Mouse (Mus musculus): ENCODE measurements around the gene Lbhd2.

Gene Lbhd2

DNA sequence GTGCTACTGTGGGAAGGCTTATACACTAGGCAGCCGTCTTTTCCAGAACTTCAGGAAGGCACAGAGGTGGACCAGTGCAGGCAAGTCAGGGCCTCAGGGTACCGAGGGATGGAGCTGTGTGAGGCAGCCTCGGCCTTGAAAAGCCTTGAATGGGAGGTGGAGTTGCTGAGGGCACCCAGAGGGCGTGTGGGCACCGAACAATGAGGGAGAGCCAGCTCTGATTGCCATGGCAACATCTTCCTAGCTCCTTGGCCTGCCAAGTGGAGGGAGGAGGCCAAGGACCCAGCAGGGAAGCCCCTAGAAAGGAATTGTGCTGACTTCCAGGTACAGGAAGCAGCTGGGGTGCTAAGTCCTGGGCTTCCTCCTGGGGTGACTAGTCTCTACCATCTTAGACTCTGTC lies 3.0 kb downstream of the Lbhd2 start:
- no peak for DNase-seq (ENCODE audit: low spot score in 2 of 2)

DNA sequence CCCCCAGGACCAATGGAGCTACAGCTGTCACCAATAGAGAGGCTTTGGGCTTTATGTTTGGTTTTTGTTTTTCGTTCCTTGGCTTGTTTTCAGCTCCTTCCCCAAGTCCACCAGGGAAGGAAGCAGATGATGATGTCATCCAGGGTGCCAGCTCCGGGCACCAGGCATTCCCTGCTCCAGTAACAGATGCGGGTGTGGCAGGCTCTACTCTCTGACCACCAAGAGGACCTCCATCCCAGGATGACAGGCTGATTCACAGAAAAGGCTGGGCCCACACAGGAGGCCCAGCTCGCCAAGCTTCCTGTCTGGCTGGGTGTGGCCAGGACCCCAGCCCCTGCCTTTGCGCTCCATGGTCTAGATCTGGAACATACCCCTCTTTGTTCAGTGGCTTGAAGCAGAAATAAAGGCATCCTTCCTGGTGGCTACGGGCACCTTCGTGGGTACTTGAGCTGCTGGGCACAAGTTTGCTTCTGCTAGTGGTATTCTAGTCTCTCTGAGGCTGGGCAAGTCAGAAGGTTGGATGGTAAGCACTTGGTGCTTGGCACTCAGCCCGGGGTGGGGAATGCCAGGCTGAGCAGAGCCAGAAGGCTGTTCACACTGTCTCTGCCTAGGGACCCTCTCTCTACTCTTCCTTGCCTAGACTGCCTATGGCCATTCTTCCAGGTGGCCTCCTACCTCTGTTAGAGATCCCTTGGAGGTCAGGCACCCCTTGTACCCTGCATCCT lies 5.2 kb downstream of the Lbhd2 start:
- no peak for DNase-seq (ENCODE audit: low spot score in 2 of 2)

DNA sequence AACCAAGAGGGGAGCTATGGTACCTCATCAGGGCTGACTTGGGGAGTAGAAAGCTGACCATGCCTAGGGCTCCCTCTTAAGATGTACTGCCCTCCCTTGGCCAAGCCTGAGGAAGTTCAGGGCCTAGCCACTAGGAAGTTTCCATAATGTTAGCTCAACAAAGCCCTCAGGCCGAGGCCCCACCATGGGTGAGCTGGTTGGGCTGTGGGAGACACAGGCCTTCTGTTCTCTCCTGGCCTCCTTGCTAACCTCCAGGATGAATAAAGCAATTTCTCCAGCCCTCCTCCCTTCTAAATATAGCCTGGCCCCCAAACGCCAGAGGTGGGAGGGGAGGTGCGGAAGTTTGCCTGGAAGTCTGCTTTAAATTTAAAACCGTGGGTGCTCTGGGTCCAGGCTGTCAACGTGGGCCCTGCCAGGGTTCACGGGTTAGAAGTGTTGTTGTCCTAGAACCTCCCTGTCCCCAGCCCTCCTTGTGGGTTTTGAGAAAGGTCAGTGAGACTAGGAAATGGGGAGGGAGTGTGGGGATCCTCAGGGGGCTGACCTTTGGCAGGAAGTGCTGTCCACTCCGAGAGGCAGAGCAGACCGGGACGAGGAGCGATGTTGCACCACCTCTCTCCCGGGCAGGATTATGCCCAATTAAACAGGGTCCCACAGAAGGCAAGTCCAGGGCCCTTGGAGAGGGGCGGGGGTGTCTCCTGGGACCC lies 6.1 kb downstream of the Lbhd2 start:
- DNase-seq (ENCODE audit: low spot score in 2 of 2): no peak

DNA sequence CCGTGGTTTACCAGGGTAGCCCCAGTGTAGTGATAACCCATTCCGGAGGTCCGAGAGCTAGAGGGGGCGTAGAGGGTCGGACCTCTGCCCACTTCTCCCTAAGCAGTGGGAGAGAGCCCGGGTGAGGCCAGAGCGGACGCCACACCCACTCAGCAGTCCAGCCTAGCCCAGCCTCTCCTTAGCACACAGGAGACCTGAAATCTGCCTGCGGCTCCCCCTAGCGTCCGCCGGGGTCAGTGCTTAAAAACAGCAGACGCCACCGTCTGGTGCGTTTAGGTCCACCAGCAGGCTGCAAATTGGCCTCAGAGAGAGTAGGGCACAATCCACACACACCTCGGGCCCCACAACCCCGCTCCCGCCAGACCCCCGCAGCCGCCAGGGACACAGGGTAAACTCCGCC lies 6.7 kb downstream of the Lbhd2 start:
- peak; percentile 41 to 81 for DNase-seq (ENCODE audit: low spot score in 2 of 2)

DNA sequence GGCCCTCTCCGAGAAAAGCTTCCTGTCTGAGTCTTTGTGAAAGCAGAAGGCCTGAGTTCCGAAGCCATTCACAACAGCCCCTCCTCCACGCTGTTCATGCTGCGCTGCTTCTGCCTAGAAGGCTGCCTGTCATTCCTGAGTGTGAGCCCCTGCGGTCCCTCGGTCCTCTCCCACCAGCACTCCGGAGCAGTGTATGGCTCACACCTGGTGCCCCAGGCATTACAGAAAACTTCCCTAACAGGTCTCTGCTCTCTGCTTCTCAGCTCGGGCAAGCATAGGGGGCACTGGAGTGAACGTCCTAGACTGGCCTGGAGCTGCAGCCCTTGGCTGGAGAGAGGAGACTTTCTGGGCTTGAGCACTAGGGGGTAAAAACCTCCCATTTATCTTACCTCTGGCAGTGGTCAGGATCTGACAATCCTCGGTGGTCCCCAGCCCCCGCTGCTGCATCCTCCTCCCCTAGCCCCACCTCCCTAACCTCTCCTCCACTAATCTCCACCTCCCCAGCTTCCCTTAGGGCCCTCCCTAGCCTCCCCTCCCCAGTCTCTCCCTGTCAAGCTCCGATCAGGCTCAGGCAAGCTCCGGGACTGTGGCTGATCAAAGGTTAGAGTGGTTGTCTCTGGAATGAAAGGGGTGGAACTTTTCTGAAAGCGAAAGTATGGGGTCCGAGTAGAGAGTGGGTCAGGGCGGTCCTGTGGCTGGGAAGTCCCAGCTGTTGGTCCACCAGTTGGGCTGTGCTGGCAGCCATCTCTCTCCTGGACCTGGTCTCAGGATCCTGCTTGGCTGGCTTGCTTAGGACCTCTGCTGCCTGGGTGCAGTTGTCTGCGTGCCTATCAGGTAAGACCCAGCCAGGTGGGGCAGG lies 10.5 kb downstream of the Lbhd2 start, which contains the start of gene Exoc3l4:
Gene Exoc3l4 (plus strand): TSS at position 97 of the 859 bp plus-strand sequence.
- DNase-seq (ENCODE audit: low spot score in 2 of 2): no peak

DNA sequence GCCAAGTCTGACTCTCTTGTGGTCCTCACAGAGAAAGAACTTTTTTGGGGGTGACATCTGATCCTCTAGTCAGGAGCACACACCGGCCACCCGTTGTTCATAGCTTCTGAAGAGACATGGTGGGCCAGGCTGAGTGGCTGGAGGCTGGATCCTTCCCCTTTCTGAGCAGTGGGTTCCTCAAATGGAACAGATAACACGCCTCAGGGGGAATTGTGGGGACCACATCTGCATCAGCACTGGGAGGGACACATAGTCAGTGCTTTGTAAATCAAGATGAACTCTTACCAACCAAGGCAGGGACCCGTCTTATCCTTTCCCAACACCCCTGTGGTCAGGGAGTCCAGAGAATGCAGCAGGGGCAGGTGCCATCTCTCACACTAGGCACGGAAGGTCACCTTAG lies 13.3 kb downstream of the Lbhd2 start:
- DNase-seq (ENCODE audit: low spot score in 2 of 2): no peak

DNA sequence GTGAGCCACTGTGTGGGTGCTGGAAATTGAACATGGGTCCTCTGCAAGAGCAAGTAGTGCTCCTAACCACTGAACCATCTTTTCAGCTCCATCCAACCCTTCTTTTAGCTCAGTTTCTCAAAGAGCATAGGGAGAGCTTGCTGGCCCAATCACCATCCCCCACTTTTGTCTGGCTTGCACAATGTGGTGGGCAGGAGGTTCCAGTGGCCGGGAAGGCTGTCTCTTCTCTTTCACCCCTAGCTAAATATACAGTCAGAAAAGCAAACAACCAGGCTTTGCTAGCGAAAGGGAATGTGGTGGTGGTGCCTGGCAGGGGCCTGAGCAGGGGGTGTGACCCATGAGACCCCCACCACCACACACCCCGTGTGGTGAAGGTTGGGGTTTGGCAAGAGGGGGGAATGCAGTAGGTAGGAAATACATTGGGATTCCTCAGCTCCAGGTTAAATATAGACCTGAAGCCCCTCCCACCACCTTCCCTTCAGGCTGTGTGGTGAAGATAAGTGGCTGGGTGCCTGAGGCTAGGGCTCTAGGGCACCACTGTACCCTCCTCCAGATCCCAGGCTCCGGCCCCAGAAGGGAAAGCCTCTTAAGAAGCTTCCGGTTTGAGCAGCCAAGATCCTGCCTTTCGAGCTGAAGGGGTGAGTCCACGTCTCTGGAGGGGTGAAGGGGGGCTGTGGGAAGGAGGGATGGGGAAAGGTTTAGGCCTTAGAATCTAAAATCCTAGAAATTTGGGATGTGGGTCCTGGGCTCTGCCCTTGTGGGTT lies 14.5 kb downstream of the Lbhd2 start:
- no peak for DNase-seq (ENCODE audit: low spot score in 2 of 2)

DNA sequence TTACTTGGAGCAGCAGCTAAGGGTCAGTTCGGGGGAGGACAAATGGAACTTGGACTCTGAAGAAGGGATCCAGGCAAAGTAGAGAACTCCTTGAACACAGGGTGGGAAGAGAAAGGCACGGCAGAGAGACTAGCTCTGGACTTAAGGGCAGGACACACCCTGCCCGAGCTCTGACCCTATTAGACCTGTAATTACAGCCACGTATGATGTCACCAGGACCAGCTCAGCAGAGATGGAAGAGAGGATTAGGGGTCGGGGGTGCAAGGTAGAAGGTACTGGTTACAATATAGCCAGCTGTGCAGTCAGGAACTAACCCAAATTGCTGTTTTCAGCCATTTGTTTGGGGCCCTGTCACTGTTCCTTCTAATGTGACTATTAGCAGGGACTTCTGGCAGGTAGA lies 16.2 kb downstream of the Lbhd2 start:
- DNase-seq (ENCODE audit: low spot score in 2 of 2): no peak

DNA sequence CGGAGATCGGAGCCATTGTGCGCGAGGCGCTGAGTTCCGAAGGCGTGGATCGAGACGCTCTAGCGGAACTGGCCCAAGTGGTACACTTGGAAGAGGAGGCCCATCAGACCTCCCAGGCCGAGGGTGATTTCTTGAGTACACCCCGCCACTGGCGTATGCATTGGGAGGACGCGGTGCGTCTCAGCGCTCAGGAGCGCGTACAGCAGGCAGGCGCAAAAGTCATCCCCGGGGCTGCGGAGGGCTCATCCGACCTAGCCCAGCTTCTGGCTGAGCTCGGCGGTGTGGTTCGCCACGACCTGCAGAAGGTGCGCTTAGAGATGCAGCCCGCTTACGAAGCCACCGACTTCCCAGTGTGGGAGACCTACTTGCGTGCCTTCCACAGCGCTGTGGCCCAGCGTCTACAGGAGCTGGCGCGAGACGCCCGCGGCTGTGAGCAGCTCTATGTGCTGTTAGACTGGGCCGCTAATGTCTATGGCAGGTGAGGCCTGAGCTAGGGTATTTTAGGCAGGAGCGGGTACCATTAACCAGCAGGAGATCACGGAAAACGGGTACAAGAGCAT lies 17.0 kb downstream of the Lbhd2 start:
- no peak for DNase-seq (ENCODE audit: low spot score in 2 of 2)

DNA sequence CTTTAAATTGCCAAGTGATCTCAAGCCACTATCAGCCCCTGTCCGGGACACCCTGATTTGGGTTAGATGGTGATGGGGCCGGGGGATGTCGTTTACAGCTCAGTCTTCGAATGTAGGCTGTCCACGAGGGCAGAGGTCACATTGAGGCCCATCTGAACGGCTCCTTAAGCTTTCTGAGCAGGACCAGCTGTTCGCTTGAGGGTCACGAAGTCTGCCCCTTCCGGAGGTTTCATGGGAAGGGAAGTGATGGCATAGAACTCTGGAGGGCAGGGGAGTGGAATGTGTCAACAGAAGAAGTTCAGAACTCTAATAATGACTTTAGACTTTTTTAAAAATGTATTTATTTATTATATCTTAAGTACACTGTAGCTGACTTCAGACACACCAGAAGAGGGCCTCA lies 17.9 kb downstream of the Lbhd2 start:
- DNase-seq (ENCODE audit: low spot score in 2 of 2): no peak

DNA sequence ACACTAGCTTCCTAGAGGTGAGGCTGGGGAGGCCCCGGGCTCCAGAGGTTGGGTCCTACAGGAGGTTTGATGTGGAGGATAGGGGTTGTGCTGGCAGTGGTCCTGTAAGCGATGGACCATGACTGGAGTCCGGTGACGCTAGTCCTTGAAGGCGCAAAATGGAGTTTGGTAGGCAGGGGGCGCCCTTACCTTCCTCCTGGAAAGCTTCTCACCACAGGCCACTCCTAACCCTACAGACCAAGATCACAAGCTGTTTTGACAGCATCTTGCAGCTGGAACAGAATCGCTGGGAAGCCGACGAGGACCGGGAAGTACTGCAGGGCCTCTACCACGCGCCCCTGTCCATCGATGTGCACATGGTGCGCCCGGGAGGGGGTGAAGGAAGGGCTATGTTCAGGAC lies 18.6 kb downstream of the Lbhd2 start:
- peak; percentile 24 to 67 for DNase-seq (ENCODE audit: low spot score in 2 of 2)

DNA sequence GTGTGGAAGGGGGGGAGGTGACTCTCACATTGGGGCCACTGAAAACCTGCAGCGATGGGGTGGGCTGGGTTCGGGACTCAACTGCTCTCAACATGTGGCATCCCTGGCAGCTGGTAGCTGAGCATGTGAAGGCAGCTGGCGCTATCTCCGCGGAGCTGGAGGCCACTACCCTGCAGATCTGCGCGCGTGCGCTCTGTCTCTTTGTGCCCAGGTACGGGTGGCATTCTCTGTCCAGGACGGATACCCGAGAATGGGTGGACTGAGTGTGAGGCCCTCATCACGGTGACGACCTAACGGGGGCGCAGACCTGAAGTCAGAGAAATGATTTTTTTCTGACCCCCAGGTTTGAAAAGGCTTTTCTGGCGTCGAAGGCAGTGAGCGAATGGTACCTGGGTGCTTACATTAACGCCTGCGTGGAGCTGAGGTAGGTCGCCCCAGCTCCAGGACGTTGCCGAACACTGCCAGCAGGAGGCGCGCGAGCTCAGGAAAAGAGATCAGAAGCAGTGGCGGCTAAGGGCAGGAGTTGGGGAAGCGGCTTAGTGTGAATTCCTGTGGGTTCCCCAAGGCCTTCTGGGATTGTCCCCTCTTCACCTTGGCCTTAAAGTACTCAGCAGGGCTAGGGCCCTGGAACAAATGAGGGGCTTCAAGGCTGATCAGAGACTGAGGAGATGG lies 19.3 kb downstream of the Lbhd2 start:
- peak; percentile 74 to 94 for DNase-seq (ENCODE audit: low spot score in 2 of 2)

DNA sequence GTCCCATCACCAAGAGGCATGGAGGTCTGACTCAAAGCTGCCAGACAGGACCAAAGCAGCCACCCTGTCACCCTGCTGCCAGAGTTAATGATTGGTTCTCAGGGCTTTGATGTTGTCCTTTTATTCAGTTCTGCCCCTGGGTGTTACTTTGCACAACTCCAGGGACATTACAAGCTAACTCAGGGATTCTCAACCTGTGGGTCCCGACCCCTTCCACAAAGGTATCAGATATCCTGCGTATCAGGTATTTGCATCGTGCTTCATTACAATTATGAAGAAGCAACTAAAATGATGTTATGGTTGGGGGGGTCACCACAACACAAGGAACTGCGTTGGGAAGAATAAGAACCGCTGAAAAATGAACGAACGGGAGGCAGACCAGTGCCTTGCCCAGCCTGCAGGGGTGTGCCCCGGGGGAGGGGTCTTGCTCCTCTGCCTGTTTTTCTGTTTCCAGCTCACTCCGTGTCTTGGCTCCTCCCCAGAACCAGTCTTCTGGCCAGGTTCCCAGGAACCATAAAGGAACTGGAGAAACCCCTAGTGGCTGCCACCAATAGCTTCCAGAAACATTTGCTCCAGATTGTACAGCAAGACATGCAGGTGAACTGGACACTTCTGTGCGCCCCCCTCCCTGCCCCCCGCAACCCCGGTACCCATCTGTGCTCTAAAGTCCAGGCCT lies 21.0 kb downstream of the Lbhd2 start:
- no peak for DNase-seq (ENCODE audit: low spot score in 2 of 2)

DNA sequence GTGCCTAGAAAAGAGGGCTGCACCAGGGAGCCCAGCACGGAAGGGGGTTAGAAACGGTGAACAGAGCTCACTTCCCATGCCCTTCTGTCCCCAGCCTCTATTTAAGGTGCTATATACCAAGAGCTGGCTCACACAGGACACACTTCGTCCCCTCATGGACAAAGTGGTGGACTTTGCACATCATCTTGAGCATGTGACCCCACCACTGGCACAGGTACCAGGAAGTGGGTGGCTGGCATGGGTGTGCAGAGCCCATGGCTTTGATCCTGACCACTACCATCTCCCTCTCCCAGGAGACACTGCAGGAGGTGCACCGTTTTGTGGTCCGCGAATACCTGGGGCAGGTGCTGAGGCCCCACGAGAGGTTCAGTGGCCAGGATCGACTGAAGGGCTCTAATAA lies 21.8 kb downstream of the Lbhd2 start:
- DNase-seq (ENCODE audit: low spot score in 2 of 2): no peak

DNA sequence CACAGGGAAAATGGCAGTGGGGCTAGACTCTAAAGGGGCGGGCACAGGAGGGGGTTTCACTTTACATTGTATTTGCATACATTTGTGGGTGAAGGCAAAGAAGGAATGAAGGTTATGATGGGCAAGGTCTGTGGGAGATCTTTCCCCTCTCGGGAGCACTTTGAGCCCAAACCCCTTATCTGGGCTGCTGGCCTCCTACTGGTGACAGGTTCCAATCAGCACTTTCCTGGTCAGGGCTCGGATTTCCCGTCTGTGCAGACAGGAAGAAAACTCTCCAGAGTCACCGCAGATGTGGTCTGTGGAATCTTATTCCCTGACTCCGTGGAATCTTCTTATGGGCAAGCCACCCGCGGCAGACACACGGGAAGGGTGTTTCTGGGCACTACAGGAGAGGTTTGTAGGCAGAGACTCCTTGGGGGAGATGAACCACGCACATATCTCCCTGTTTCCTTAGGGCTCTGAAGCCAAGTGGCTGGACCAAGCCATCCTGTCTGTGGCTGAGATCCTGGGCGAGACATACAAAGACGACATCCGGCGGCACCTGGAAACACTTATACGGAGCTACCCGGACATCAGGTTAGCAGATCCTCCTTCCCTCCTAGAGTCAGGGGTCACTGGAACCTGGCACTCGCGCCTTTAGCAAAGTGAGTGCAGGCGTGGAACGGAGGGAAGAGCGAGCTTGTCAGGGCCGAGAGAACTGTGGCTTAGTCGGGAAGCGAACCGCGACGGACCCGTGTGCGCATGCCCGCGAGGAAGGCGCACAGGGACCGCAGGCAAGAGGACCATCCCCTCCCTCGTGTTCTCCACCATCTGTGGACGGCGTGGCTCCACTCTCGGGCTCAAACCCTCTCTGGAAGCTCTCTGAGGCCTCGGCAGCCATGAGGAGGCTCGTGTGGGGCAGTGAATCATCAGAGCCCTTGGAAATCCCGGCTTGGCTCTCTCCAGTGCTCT lies 22.6 kb downstream of the Lbhd2 start:
- no peak for DNase-seq (ENCODE audit: low spot score in 2 of 2)

DNA sequence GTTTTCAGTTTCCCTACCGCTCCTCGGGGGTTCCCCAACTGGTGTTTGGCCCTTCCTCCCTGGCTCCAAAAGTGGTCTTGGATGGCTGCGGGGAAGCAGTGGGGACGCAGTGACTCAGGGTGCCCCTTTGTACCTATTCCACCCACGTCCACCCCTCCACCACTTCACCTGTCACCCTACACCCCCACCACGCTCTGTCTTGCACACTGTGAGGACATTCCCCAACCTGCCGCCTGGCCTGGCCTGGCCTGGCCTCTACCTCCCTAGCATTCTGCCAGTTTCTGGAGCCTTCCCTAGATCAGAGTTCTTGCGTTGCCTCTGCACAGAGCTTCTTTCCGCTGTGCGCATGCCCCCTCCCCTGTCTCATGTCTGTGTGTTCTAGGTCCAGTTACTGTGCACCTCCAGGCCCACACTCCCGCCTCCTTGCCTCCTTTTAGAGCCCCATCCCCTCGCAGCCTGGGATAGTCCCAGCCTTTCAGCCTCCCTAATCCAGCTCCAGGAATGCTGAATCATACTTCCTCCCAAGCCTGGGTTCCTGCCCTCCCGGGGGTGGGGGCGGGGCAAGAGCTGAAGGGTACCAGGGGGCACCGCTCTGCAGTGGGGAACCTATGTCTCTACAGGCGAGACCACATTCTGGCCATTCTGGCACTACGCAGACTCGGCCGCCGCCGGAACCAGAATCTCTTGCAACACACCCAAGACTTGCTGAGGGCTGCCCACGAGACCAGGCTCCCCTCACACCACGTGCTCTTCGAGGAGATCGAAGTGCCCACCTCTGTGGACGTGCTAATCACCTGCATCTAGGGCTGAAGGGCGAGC lies 23.6 kb downstream of the Lbhd2 start:
- no peak for DNase-seq (ENCODE audit: low spot score in 2 of 2)

DNA sequence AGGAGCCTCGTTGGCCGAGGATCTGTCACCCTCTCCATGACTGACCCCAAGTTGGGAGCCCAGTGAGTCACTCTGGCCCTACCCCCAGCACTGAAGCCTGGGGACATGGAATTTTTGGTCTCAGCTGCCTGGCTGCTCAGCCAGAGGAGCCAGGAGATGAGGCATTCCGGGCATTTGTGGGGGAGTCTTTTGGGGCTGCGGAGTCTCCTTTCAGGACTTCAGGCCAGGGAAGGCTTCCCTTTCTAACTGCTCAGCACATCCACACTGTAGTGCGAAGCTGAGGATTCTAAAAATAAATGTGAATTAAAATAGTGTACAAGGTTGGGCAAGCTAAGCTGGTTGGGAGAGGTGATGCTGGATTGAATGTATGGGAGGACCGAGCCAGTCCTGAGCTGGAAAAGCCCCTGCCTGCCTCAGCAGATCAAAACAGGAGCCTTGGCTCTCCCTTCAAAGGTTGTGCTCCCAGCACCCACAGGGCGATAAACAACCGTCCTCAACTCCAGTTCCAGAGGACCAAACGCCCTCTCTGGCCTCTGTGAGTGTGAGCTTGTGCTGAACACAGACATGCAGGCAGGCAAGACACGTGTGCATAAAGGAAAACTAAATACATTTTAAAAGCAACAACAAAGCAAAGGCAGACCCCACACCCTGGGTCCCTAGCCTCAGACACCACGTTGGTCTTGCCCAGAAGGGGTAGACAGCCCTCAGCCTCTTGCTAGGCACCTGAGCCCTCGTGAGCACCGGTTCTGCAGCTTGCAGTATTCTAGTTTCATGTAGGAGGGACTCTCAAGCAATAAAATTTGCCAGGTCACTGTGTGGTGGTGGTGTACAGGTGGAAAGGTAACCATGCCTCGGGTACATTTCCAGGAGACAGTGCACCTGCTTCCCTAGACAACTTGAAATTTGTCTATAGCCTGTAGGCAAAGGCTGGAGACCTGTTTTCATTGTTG lies 24.5 kb downstream of the Lbhd2 start:
- DNase-seq (ENCODE audit: low spot score in 2 of 2): no peak
